Mouse (Mus musculus) midbrain, embryonic 13.5 days (tissue): ENCODE measurements at regions not wholly inside any gene's neighbourhood (a gene's known extent, or its start where the extent isn't known, plus 50 kb on each side); places are given as distances from the start of the nearest gene placed in this dataset.

Experiments used
- ATAC-seq: fragments of 200-750 bp; cut with Nextera tagmentation; 2 replicates; pipeline ENCODE4 v1.8.0; 2017; ENCODE audit warnings: mild to moderate bottlenecking, moderate TSS enrichment, moderate library complexity
- H3K27ac ChIP-seq: fragments of 300-500 bp; sonication (generic); 2 replicates; pipeline ENCODE4 v1.5.1; 2015; ENCODE audit warnings: inconsistent platforms, mild to moderate bottlenecking, moderate library complexity
- H3K27me3 ChIP-seq: fragments of 300-500 bp; sonication (generic); 2 replicates; pipeline ENCODE4 v1.6.1; 2015; ENCODE audit warnings: mild to moderate bottlenecking, inconsistent platforms
- H3K36me3 ChIP-seq: fragments of 300-500 bp; sonication (generic); 2 replicates; pipeline ENCODE4 v1.6.1; 2015; ENCODE audit warnings: mild to moderate bottlenecking, inconsistent platforms
- H3K4me1 ChIP-seq: fragments of 300-500 bp; sonication (generic); replicated peaks from 2 replicates; pipeline ENCODE4 v1.6.1; 2015; ENCODE audit warnings: inconsistent platforms
- H3K4me2 ChIP-seq: fragments of 300-500 bp; sonication (generic); replicated peaks from 2 replicates; pipeline ENCODE4 v1.6.1; 2015; ENCODE audit warnings: moderate library complexity, mild to moderate bottlenecking, inconsistent platforms
- H3K4me3 ChIP-seq: fragments of 300-500 bp; sonication (generic); replicated peaks from 2 replicates; pipeline ENCODE4 v1.5.1; 2015; ENCODE audit warnings: mild to moderate bottlenecking, inconsistent platforms
- H3K9ac ChIP-seq: fragments of 300-500 bp; sonication (generic); replicated peaks from 2 replicates; pipeline ENCODE4 v1.6.1; 2015; ENCODE audit warnings: mild to moderate bottlenecking, inconsistent platforms
- H3K9me3 ChIP-seq: fragments of 300-500 bp; sonication (generic); 2 replicates; pipeline ENCODE4 v1.6.1; 2016; ENCODE audit warnings: mild to moderate bottlenecking, inconsistent platforms
- WGBS: fragments of 180-500 bp; shearing (Covaris S2); methylation state at CpG from one replicate; pipeline ENCODE4 v1.1.7; 2015; 5-methylcytosine and 5-hydroxymethylcytosine counted together

DNA sequence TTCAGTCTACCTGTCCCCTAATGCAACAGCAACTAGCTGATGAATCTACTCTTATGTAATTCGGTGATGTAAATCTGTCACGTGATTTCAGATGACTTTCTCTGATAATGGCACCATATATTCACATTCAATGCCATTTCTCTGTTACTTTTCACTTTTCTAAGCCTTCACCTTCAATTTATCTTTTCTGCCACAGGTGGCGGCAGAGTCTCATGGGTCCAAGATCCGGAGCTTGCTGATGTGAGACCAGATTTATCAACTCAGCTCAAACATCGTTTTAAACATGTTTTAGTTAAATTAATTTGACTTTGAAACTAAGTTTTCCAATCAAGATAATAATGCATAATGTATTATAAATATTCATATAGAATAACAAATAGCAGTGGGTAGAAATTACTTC is 148.4 kb upstream of the Cadm2 start:
- H3K36me3 ChIP-seq, result no peaks in the 10 kb centered on the region
- H3K4me3 ChIP-seq, result no peak overlapping the region
- no peaks in the 10 kb centered on the region for H3K4me1 ChIP-seq
- no peak overlapping the region for H3K27ac ChIP-seq
- no peaks in the 10 kb centered on the region for H3K9me3 ChIP-seq
- no peak for ATAC-seq
- no peaks in the 10 kb centered on the region for H3K27me3 ChIP-seq
- H3K9ac ChIP-seq, result no peak overlapping the region
- H3K4me2 ChIP-seq, result no peak overlapping the region
- whole genome bisulfite sequencing, result 55% methylated on average over 5 of the region's 5 CpGs

DNA sequence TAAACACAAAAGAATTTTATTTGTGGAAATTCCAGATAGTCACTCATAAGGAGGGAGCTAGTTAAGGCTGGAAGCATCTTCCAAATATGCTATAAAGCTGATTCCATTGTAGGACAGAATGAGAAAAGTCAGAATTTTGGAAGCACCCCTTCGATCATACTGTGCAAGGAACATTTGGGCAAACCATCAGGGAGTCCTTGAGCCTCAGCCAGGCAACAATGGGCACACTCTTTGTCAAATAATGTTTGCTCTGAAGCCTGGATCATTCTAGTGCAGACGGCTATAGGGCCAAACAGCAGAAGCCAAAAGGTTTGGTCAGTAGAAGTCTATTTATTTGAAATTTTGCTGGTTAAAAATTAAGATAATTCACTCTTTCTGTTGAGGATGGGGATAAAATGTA is 114.7 kb upstream of the Cadm2 start:
- H3K27me3 ChIP-seq, result no peaks in the 10 kb centered on the region
- 84% methylated on average over 2 of the region's 2 CpGs for whole genome bisulfite sequencing
- no peaks in the 10 kb centered on the region for H3K36me3 ChIP-seq
- ATAC-seq, result no peak
- H3K27ac ChIP-seq, result no peak overlapping the region
- H3K4me3 ChIP-seq, result no peak overlapping the region
- H3K9me3 ChIP-seq, result no peaks in the 10 kb centered on the region
- no peaks in the 10 kb centered on the region for H3K4me1 ChIP-seq
- no peak overlapping the region for H3K4me2 ChIP-seq
- H3K9ac ChIP-seq, result no peak overlapping the region

GRCm38 (mm10) chr16:67698619-67699018 is 77.9 kb upstream of the Cadm2 start:
- Histone ChIP-seq H3K9ac (no peak overlapping the region), H3K4me1 (no peaks in the 10 kb centered on the region), H3K9me3 (no peaks in the 10 kb centered on the region), H3K27ac (no peak overlapping the region), H3K36me3 (no peaks in the 10 kb centered on the region), H3K4me3 (no peak overlapping the region), H3K4me2 (no peak overlapping the region), H3K27me3 (no peaks in the 10 kb centered on the region)
- ATAC-seq, result no peak
- WGBS, result 78% methylated on average over 3 of the region's 3 CpGs
